Mouse (Mus musculus) olfactory bulb, adult 2 months (tissue): ENCODE measurements around the gene Slc4a3.

ENCODE experiments used
- CTCF ChIP-seq: fragments of 200-500 bp; IDR thresholded peaks from 2 replicates; pipeline ENCODE4 v1.5.1; 2012; ENCODE audit warnings: low read depth, mild to moderate bottlenecking, low read length, moderate library complexity; ENCODE audit not compliant: insufficient read depth
- POLR2A ChIP-seq: fragments of 200-500 bp; IDR thresholded peaks from 2 replicates; pipeline ENCODE4 v1.6.1; 2012; ENCODE audit warnings: mild to moderate bottlenecking, low read depth, low read length, moderate library complexity; ENCODE audit not compliant: insufficient read depth

- TF ChIP-seq CTCF (no peak), POLR2A (no peak)
These were observed 28.1 kb upstream of the Slc4a3 start for GRCm38 (mm10) chr1:75517984-75518383.
